Mouse (Mus musculus): ENCODE data around the gene Dab2ip. TPM values are rescaled to one million over a fixed set of nuclear protein-coding genes. Genes with fewer than 3 reads are reported as not detected.

Dab2ip gene
- polyA plus RNA-seq, 1 experiment from 2014 or later: 61.2 TPM

GRCm38 (mm10) chr2:35655996-35656395, 97.9 kb downstream of the Dab2ip start:
- no peak for ATAC-seq (ENCODE audit: insufficient read depth, low FRiP score, low TSS enrichment)
- Histone ChIP-seq H3K27ac (ENCODE audit: low read depth, low read length) (no peak overlapping the region), H3K9me3 (ENCODE audit: control insufficient read depth, low read length) (no peaks in the 10 kb centered on the region), H3K4me2 (ENCODE audit: low read depth) (no peak overlapping the region), H3K27me3 (ENCODE audit: control insufficient read depth, insufficient read depth, low read length) (no peaks in the 10 kb centered on the region), H3K36me3 (ENCODE audit: control insufficient read depth, insufficient read depth, low read length) (no peaks in the 10 kb centered on the region), H3K4me1 (ENCODE audit: control insufficient read depth, insufficient read depth, low read length) (peaks cover 9% of the 10 kb centered on the region; the same call in 1 of the 2 replicates), H3K4me3 (ENCODE audit: low read depth, low read length) (no peak overlapping the region), H3K9ac (ENCODE audit: low read length) (no peak overlapping the region)
- 54% methylated on average over 8 of the region's 8 CpGs for WGBS
- no peak for DNase-seq (ENCODE audit: low spot score)

GRCm38 (mm10) chr2:35658311-35658710, 100.2 kb downstream of the Dab2ip start:
- no peak overlapping the region for H3K27ac ChIP-seq (ENCODE audit: low read depth, low read length)
- H3K9me3 ChIP-seq (ENCODE audit: control insufficient read depth, low read length): no peaks in the 10 kb centered on the region
- ATAC-seq (ENCODE audit: insufficient read depth, low FRiP score, low TSS enrichment) (no peak), DNase-seq (ENCODE audit: low spot score) (no peak)
- H3K9ac ChIP-seq (ENCODE audit: low read length): no peak overlapping the region
- H3K36me3 ChIP-seq (ENCODE audit: control insufficient read depth, insufficient read depth, low read length): no peaks in the 10 kb centered on the region
- H3K27me3 ChIP-seq (ENCODE audit: control insufficient read depth, insufficient read depth, low read length): no peaks in the 10 kb centered on the region
- no peak overlapping the region for H3K4me3 ChIP-seq (ENCODE audit: low read depth, low read length)
- 51% methylated on average over 3 of the region's 3 CpGs for WGBS
- no peak overlapping the region for H3K4me2 ChIP-seq (ENCODE audit: low read depth)
- H3K4me1 ChIP-seq (ENCODE audit: control insufficient read depth, insufficient read depth, low read length): peaks cover 20% of the 10 kb centered on the region

GRCm38 (mm10) chr2:35659578-35660194, 101.6 kb downstream of the Dab2ip start:
- WGBS: 85% methylated on average over 5 of the region's 5 CpGs
- no peak overlapping the region for H3K9ac ChIP-seq (ENCODE audit: low read length)
- peaks cover 32% of the 10 kb centered on the region for H3K4me1 ChIP-seq (ENCODE audit: control insufficient read depth, insufficient read depth, low read length)

GRCm38 (mm10) chr2:35660953-35661374, 102.9 kb downstream of the Dab2ip start:
- peak; percentile 91 for DNase-seq (ENCODE audit: low spot score)

More at GRCm38 (mm10) chr2:35659578-35660194, 101.6 kb downstream of the Dab2ip start:
- no peak for ATAC-seq (ENCODE audit: insufficient read depth, low FRiP score, low TSS enrichment)
- Histone ChIP-seq H3K4me3 (ENCODE audit: low read depth, low read length) (no peak overlapping the region), H3K36me3 (ENCODE audit: control insufficient read depth, insufficient read depth, low read length) (no peaks in the 10 kb centered on the region), H3K9me3 (ENCODE audit: control insufficient read depth, low read length) (no peaks in the 10 kb centered on the region), H3K27me3 (ENCODE audit: control insufficient read depth, insufficient read depth, low read length) (no peaks in the 10 kb centered on the region), H3K4me2 (ENCODE audit: low read depth) (no peak overlapping the region), H3K27ac (ENCODE audit: low read depth, low read length) (no peak overlapping the region)
- no peak for DNase-seq (ENCODE audit: low spot score)

GRCm38 (mm10) chr2:35661454-35662000, 103.5 kb downstream of the Dab2ip start:
- Histone ChIP-seq H3K4me1 (ENCODE audit: control insufficient read depth, insufficient read depth, low read length) (peaks cover 24% of the 10 kb centered on the region), H3K36me3 (ENCODE audit: control insufficient read depth, insufficient read depth, low read length) (no peaks in the 10 kb centered on the region), H3K9ac (ENCODE audit: low read length) (peak overlapping the region; percentile 95), H3K9me3 (ENCODE audit: control insufficient read depth, low read length) (no peaks in the 10 kb centered on the region), H3K27me3 (ENCODE audit: control insufficient read depth, insufficient read depth, low read length) (no peaks in the 10 kb centered on the region), H3K27ac (ENCODE audit: low read depth, low read length) (peak overlapping the region; percentile 87), H3K4me3 (ENCODE audit: low read depth, low read length) (peak overlapping the region; percentile 85), H3K4me2 (ENCODE audit: low read depth) (peak overlapping the region; percentile 91)
- peak; percentile 33 for ATAC-seq (ENCODE audit: insufficient read depth, low FRiP score, low TSS enrichment)
- DNase-seq (ENCODE audit: low spot score): no peak
- under 1% methylated on average over 45 of the region's 51 CpGs for WGBS

More at GRCm38 (mm10) chr2:35660953-35661374, 102.9 kb downstream of the Dab2ip start:
- Histone ChIP-seq H3K4me2 (ENCODE audit: low read depth) (peak overlapping the region; percentile 91), H3K27me3 (ENCODE audit: control insufficient read depth, insufficient read depth, low read length) (no peaks in the 10 kb centered on the region), H3K9ac (ENCODE audit: low read length) (peak overlapping the region; percentile 95), H3K27ac (ENCODE audit: low read depth, low read length) (peak overlapping the region; percentile 44; the same call in 1 of the 2 replicates), H3K4me3 (ENCODE audit: low read depth, low read length) (peak overlapping the region; percentile 85), H3K4me1 (ENCODE audit: control insufficient read depth, insufficient read depth, low read length) (peaks cover 30% of the 10 kb centered on the region), H3K36me3 (ENCODE audit: control insufficient read depth, insufficient read depth, low read length) (no peaks in the 10 kb centered on the region), H3K9me3 (ENCODE audit: control insufficient read depth, low read length) (no peaks in the 10 kb centered on the region)
- 2% methylated on average over 8 of the region's 47 CpGs for WGBS
- peak; percentile 76 for ATAC-seq (ENCODE audit: insufficient read depth, low FRiP score, low TSS enrichment)

- peak; percentile 65 for ATAC-seq (ENCODE audit: insufficient read depth, low FRiP score, low TSS enrichment)
- Histone ChIP-seq H3K27me3 (ENCODE audit: control insufficient read depth, insufficient read depth, low read length) (no peaks in the 10 kb centered on the region), H3K36me3 (ENCODE audit: control insufficient read depth, insufficient read depth, low read length) (no peaks in the 10 kb centered on the region), H3K9ac (ENCODE audit: low read length) (peak overlapping the region; percentile 95), H3K9me3 (ENCODE audit: control insufficient read depth, low read length) (no peaks in the 10 kb centered on the region), H3K27ac (ENCODE audit: low read depth, low read length) (peak overlapping the region; percentile 87), H3K4me1 (ENCODE audit: control insufficient read depth, insufficient read depth, low read length) (peaks cover 24% of the 10 kb centered on the region), H3K4me2 (ENCODE audit: low read depth) (peak overlapping the region; percentile 91), H3K4me3 (ENCODE audit: low read depth, low read length) (peak overlapping the region; percentile 85)
- WGBS: under 1% methylated on average over 24 of the region's 24 CpGs
- peak; percentile 71 for DNase-seq (ENCODE audit: low spot score)
Measured at GRCm38 (mm10) chr2:35662001-35662491, 104.0 kb downstream of the Dab2ip start.

- H3K9me3 ChIP-seq (ENCODE audit: control insufficient read depth, low read length): no peaks in the 10 kb centered on the region
- peak overlapping the region; percentile 85 for H3K4me3 ChIP-seq (ENCODE audit: low read depth, low read length)
- no peaks in the 10 kb centered on the region for H3K36me3 ChIP-seq (ENCODE audit: control insufficient read depth, insufficient read depth, low read length)
- ATAC-seq (ENCODE audit: insufficient read depth, low FRiP score, low TSS enrichment) (no peak), DNase-seq (ENCODE audit: low spot score) (no peak)
- WGBS: 11% methylated on average over 26 of the region's 26 CpGs
- H3K27ac ChIP-seq (ENCODE audit: low read depth, low read length): 0 out of 2 replicates have a peak overlapping the region, but pooled peaks have one; percentile 8
- H3K27me3 ChIP-seq (ENCODE audit: control insufficient read depth, insufficient read depth, low read length): no peaks in the 10 kb centered on the region
- peak overlapping the region; percentile 91 for H3K4me2 ChIP-seq (ENCODE audit: low read depth)
- H3K9ac ChIP-seq (ENCODE audit: low read length): peak overlapping the region; percentile 95
- peaks cover 24% of the 10 kb centered on the region for H3K4me1 ChIP-seq (ENCODE audit: control insufficient read depth, insufficient read depth, low read length)
Measured at GRCm38 (mm10) chr2:35662738-35663550, 104.9 kb downstream of the Dab2ip start.

- Histone ChIP-seq H3K36me3 (ENCODE audit: control insufficient read depth, insufficient read depth, low read length) (no peaks in the 10 kb centered on the region), H3K4me3 (ENCODE audit: low read depth, low read length) (no peak overlapping the region), H3K4me2 (ENCODE audit: low read depth) (no peak overlapping the region), H3K27me3 (ENCODE audit: control insufficient read depth, insufficient read depth, low read length) (no peaks in the 10 kb centered on the region), H3K27ac (ENCODE audit: low read depth, low read length) (no peak overlapping the region), H3K4me1 (ENCODE audit: control insufficient read depth, insufficient read depth, low read length) (peaks cover 32% of the 10 kb centered on the region), H3K9me3 (ENCODE audit: control insufficient read depth, low read length) (no peaks in the 10 kb centered on the region), H3K9ac (ENCODE audit: low read length) (no peak overlapping the region)
- ATAC-seq (ENCODE audit: insufficient read depth, low FRiP score, low TSS enrichment) (no peak), DNase-seq (ENCODE audit: low spot score) (no peak)
- 87% methylated on average over 8 of the region's 8 CpGs for WGBS
Measured at GRCm38 (mm10) chr2:35667746-35668145, 109.7 kb downstream of the Dab2ip start.
